Mouse (Mus musculus) left cerebral cortex, adult 8-10 months (tissue): ENCODE data around the gene Pdcl. TPM values are rescaled to one million over a fixed set of nuclear protein-coding genes. Genes with fewer than 3 reads are reported as not detected.
A peak's percentile ranks its signal among the peaks of the same experiment; 100 is the strongest.

Experiments
- DNase-seq, 2 experiments: peaks; one replicate each; pipeline ENCODE4 v3.0.0; 2022; ENCODE audit warnings: low spot score in 2 of 2
- total RNA-seq, 4 experiments: library from RNA; stranded (reverse); gene quantifications; 2 replicates each; pipeline ENCODE4 v1.2.4; 2022

Pdcl gene
- 10 to 100 TPM; 21.7 to 27.5 (median 23.7) TPM for total RNA-seq

- DNase-seq = peak; percentile 78 to 91
These were observed at the start of gene Pdcl for GRCm38 (mm10) chr2:37358633-37359540. Gene Pdcl, minus strand, starts transcription at chr2:37359332.

- DNase-seq = no peak
These were observed 36.4 kb upstream of the Pdcl start for GRCm38 (mm10) chr2:37395539-37395938.

- DNase-seq = no peak
These were observed 23.8 kb upstream of the Pdcl start for GRCm38 (mm10) chr2:37382921-37383320.

- DNase-seq = no peak
These were observed 21.1 kb upstream of the Pdcl start for GRCm38 (mm10) chr2:37380189-37380588.

- DNase-seq = no peak
These were observed 16.9 kb upstream of the Pdcl start for GRCm38 (mm10) chr2:37376018-37376417.

- DNase-seq = no peak
These were observed 11.5 kb upstream of the Pdcl start for GRCm38 (mm10) chr2:37370651-37371050.

GRCm38 (mm10) chr2:37359908-37360307 lies 776 bp upstream of the Pdcl start:
- no peak for DNase-seq

GRCm38 (mm10) chr2:37355571-37355970 lies 3.6 kb downstream of the Pdcl start:
- DNase-seq = no peak

- DNase-seq = peak in 1 of 2 experiments; percentile 64
These were observed 7.5 kb downstream of the Pdcl start for GRCm38 (mm10) chr2:37351671-37352070.

GRCm38 (mm10) chr2:37338497-37339187 lies 20.5 kb downstream of the Pdcl start:
- no peak for DNase-seq

- DNase-seq = no peak
These were observed 25.8 kb downstream of the Pdcl start for GRCm38 (mm10) chr2:37333321-37333720.

GRCm38 (mm10) chr2:37326215-37326614 lies 32.9 kb downstream of the Pdcl start, which contains the start of gene Olfr368:
Gene Olfr368, plus strand, starts transcription at chr2:37326515.
- DNase-seq = no peak

Other genes with a start within 250 kb of the Pdcl start
- not detected for gene Olfr362, start 241.4 kb downstream of the Pdcl start, total RNA-seq
- gene Olfr364-ps1, start 220.0 kb downstream of the Pdcl start, total RNA-seq = not detected
- under 1 TPM in 1 of 4 experiments, not detected in 3; 0.07 TPM for gene Olfr365, start 171.1 kb downstream of the Pdcl start, total RNA-seq
- gene Olfr366, start 147.8 kb downstream of the Pdcl start, total RNA-seq = not detected
- not detected for gene Olfr368, start 32.8 kb downstream of the Pdcl start, total RNA-seq
- gene Rc3h2, start 63.6 kb upstream of the Pdcl start, total RNA-seq = 10 to 100 TPM; 75.6 to 92.0 (median 82.8) TPM
- gene Zbtb26, start 83.8 kb upstream of the Pdcl start, total RNA-seq = 10 to 100 TPM in 1 of 4 experiments, 1 to 10 TPM in 3; 8.4 to 11.1 (median 9.1) TPM
- 10 to 100 TPM; 12.6 to 14.9 (median 14.0) TPM for gene Zbtb6, start 83.8 kb upstream of the Pdcl start, total RNA-seq
- 100 to 1,000 TPM in 1 of 4 experiments, 10 to 100 TPM in 3; 88.3 to 108 (median 96.0) TPM for gene Rabgap1, start 83.9 kb upstream of the Pdcl start, total RNA-seq
- 1 to 10 TPM; 5.3 to 6.6 (median 6.3) TPM for gene Gpr21, start 157.0 kb upstream of the Pdcl start, total RNA-seq